Mouse (Mus musculus) CH12.LX (cell line): ENCODE results near the gene Vps36. TPM values are rescaled to one million over a fixed set of nuclear protein-coding genes. Genes with fewer than 3 reads are reported as not detected.
A peak's percentile ranks its signal among the peaks of the same experiment; 100 is the strongest.

Experiments
- DNase-seq: peaks from one replicate; pipeline ENCODE4 v3.0.0-alpha.2; 2013; ENCODE audit errors: extremely low read depth
- H3K27ac ChIP-seq: 2 replicates; pipeline ENCODE4 v1.5.1; 2012; ENCODE audit warnings: low read depth, mild to moderate bottlenecking, control low read depth, moderate library complexity; ENCODE audit not compliant: insufficient read depth
- H3K27me3 ChIP-seq: replicated peaks from 2 replicates; pipeline ENCODE3; 2012; ENCODE audit warnings: inconsistent platforms
- H3K36me3 ChIP-seq, 2 experiments: replicated peaks in 1 of 2; 2 replicates each; pipeline versions ENCODE3 to v1.6.1; 2012; ENCODE audit warnings: inconsistent platforms in 1 of 2, low read length in 1 of 2, mild to moderate bottlenecking in 1 of 2, mixed read lengths in 1 of 2, moderate library complexity in 1 of 2; ENCODE audit not compliant: control insufficient read depth in 1 of 2, insufficient read depth in 1 of 2
- H3K4me1 ChIP-seq, 2 experiments: 2 replicates each; pipeline ENCODE4 v1.6.1; 2012; ENCODE audit warnings: inconsistent platforms in 1 of 2, moderate library complexity in 1 of 2; ENCODE audit not compliant: insufficient read depth in 2 of 2, control insufficient read depth in 1 of 2
- H3K4me2 ChIP-seq: 2 replicates; pipeline ENCODE4 v1.6.1; 2012; ENCODE audit warnings: low read depth, mild to moderate bottlenecking, control low read depth; ENCODE audit not compliant: poor library complexity, insufficient read depth, severe bottlenecking
- H3K4me3 ChIP-seq, 3 experiments: fragments of 150-350 bp in 1 of 3; sonication (generic) in 1 of 3; replicated peaks in 1 of 3; 2 replicates each; pipeline versions ENCODE3 to v1.5.1; 2011 to 2012; ENCODE audit warnings: low read depth in 2 of 3, low read length in 2 of 3, mild to moderate bottlenecking in 2 of 3, moderate library complexity in 2 of 3, control low read depth in 1 of 3, improper control_type of control experiment in 1 of 3, inconsistent platforms in 1 of 3, mixed read lengths in 1 of 3; ENCODE audit not compliant: poor library complexity in 1 of 3
- H3K79me2 ChIP-seq: replicated peaks from 2 replicates; pipeline ENCODE4 v1.6.1; 2012; ENCODE audit warnings: mild to moderate bottlenecking, moderate library complexity; ENCODE audit not compliant: control insufficient read depth, poor library complexity, insufficient read depth, severe bottlenecking; ENCODE audit errors: extremely low read depth
- H3K9ac ChIP-seq: 2 replicates; pipeline ENCODE4 v1.6.1; 2012; ENCODE audit warnings: low read depth, mild to moderate bottlenecking, control low read depth, moderate library complexity; ENCODE audit not compliant: insufficient read depth
- H3K9me3 ChIP-seq: replicated peaks from 2 replicates; pipeline ENCODE3; 2012; ENCODE audit warnings: low read length, inconsistent platforms, mixed read lengths
- BHLHE40 ChIP-seq: IDR thresholded peaks from 2 replicates; pipeline ENCODE4 v1.6.1; 2011; ENCODE audit warnings: mild to moderate bottlenecking, low read depth, low read length, improper control_type of control experiment
- CHD1 ChIP-seq: IDR thresholded peaks from 2 replicates; pipeline ENCODE4 v1.6.1; 2012; ENCODE audit warnings: low read depth, low read length, improper control_type of control experiment, inconsistent platforms
- CHD2 ChIP-seq: IDR thresholded peaks from 2 replicates; pipeline ENCODE4 v1.6.1; 2011; ENCODE audit warnings: low read length, improper control_type of control experiment
- E2F4 ChIP-seq: IDR thresholded peaks from 2 replicates; pipeline ENCODE4 v1.6.1; 2011; ENCODE audit warnings: low read depth, low read length, improper control_type of control experiment; ENCODE audit not compliant: insufficient replicate concordance
- ELF1 ChIP-seq: IDR thresholded peaks from 2 replicates; pipeline ENCODE4 v1.6.1; 2014; ENCODE audit warnings: low read depth, mild to moderate bottlenecking, inconsistent platforms, low read length, improper control_type of control experiment
- EP300 ChIP-seq: IDR thresholded peaks from 2 replicates; pipeline ENCODE4 v1.6.1; 2011; ENCODE audit warnings: low read length, improper control_type of control experiment
- ETS1 ChIP-seq: conservative IDR thresholded peaks from 2 replicates; pipeline ENCODE4 v1.6.1; 2012; ENCODE audit warnings: low read depth, mild to moderate bottlenecking, inconsistent platforms, low read length, improper control_type of control experiment, moderate library complexity
- GABPA ChIP-seq: IDR thresholded peaks from 2 replicates; pipeline ENCODE4 v1.6.1; 2012; ENCODE audit warnings: low read depth, low read length, improper control_type of control experiment, inconsistent platforms; ENCODE audit not compliant: insufficient replicate concordance
- HCFC1 ChIP-seq: IDR thresholded peaks from 2 replicates; pipeline ENCODE4 v1.6.1; 2012; ENCODE audit warnings: low read depth, mild to moderate bottlenecking, inconsistent platforms, low read length, improper control_type of control experiment
- IRF4 ChIP-seq: IDR thresholded peaks from 2 replicates; pipeline ENCODE4 v1.6.1; 2014; ENCODE audit warnings: low read depth, mild to moderate bottlenecking, inconsistent platforms, low read length, improper control_type of control experiment
- JUN ChIP-seq: IDR thresholded peaks from 2 replicates; pipeline ENCODE4 v1.6.1; 2011; ENCODE audit warnings: low read depth, mild to moderate bottlenecking, low read length, improper control_type of control experiment, moderate library complexity; ENCODE audit not compliant: insufficient read depth
- JUND ChIP-seq: conservative IDR thresholded peaks from 2 replicates; pipeline ENCODE4 v1.6.1; 2011; ENCODE audit warnings: low read depth, low read length, improper control_type of control experiment
- KAT2A ChIP-seq: IDR thresholded peaks from 2 replicates; pipeline ENCODE4 v1.6.1; 2012; ENCODE audit warnings: low read length, improper control_type of control experiment, inconsistent platforms; ENCODE audit not compliant: insufficient replicate concordance
- MAZ ChIP-seq: IDR thresholded peaks from 2 replicates; pipeline ENCODE4 v1.6.1; 2012; ENCODE audit warnings: low read depth, mild to moderate bottlenecking, inconsistent platforms, low read length, improper control_type of control experiment, moderate library complexity
- MXI1 ChIP-seq: IDR thresholded peaks from 2 replicates; pipeline ENCODE4 v1.6.1; 2011; ENCODE audit warnings: mild to moderate bottlenecking, low read depth, low read length, improper control_type of control experiment
- MYC ChIP-seq: IDR thresholded peaks from 2 replicates; pipeline ENCODE4 v1.6.1; 2011; ENCODE audit warnings: low read depth, mild to moderate bottlenecking, improper control_type of control experiment, low read length
- NELFE ChIP-seq: IDR thresholded peaks from 2 replicates; pipeline ENCODE4 v1.6.1; 2011; ENCODE audit warnings: low read depth, low read length, improper control_type of control experiment
- NRF1 ChIP-seq: IDR thresholded peaks from 2 replicates; pipeline ENCODE4 v1.6.1; 2014; ENCODE audit warnings: low read depth, mild to moderate bottlenecking, inconsistent platforms, low read length, improper control_type of control experiment, moderate library complexity
- POLR2A ChIP-seq: IDR thresholded peaks from 2 replicates; pipeline ENCODE4 v1.6.1; 2011; ENCODE audit warnings: low read depth, mild to moderate bottlenecking, improper control_type of control experiment, low read length
- RAD21 ChIP-seq: IDR thresholded peaks from 2 replicates; pipeline ENCODE4 v1.6.1; 2011; ENCODE audit warnings: low read depth, mild to moderate bottlenecking, low read length, improper control_type of control experiment, moderate library complexity
- SIN3A ChIP-seq: IDR thresholded peaks from 2 replicates; pipeline ENCODE4 v1.6.1; 2012; ENCODE audit warnings: low read length, improper control_type of control experiment, inconsistent platforms
- SMC3 ChIP-seq: IDR thresholded peaks from 2 replicates; pipeline ENCODE4 v1.6.1; 2011; ENCODE audit warnings: low read depth, low read length, improper control_type of control experiment
- TBP ChIP-seq: conservative IDR thresholded peaks from 2 replicates; pipeline ENCODE4 v1.6.1; 2011; ENCODE audit warnings: low read depth, low read length, improper control_type of control experiment
- TCF12 ChIP-seq: IDR thresholded peaks from 2 replicates; pipeline ENCODE4 v1.6.1; 2014; ENCODE audit warnings: low read depth, mild to moderate bottlenecking, inconsistent platforms, low read length, improper control_type of control experiment
- UBTF ChIP-seq: IDR thresholded peaks from 2 replicates; pipeline ENCODE4 v1.6.1; 2012; ENCODE audit warnings: low read depth, mild to moderate bottlenecking, inconsistent platforms, low read length, improper control_type of control experiment, moderate library complexity
- USF2 ChIP-seq: conservative IDR thresholded peaks from 2 replicates; pipeline ENCODE4 v1.6.1; 2011; ENCODE audit warnings: low read depth, low read length, improper control_type of control experiment
- ZC3H11A ChIP-seq: IDR thresholded peaks from 2 replicates; pipeline ENCODE4 v1.6.1; 2012; ENCODE audit warnings: low read depth, mild to moderate bottlenecking, inconsistent platforms, low read length, improper control_type of control experiment
- ZKSCAN1 ChIP-seq: IDR thresholded peaks from 2 replicates; pipeline ENCODE4 v1.6.1; 2012; ENCODE audit warnings: low read depth, inconsistent platforms, low read length, improper control_type of control experiment, borderline replicate concordance
- ZMIZ1 ChIP-seq: IDR thresholded peaks from 2 replicates; pipeline ENCODE4 v1.6.1; 2012; ENCODE audit warnings: low read depth, mild to moderate bottlenecking, inconsistent platforms, low read length, improper control_type of control experiment
- ZNF384 ChIP-seq: IDR thresholded peaks from 2 replicates; pipeline ENCODE4 v1.6.1; 2012; ENCODE audit warnings: low read depth, low read length, improper control_type of control experiment, inconsistent platforms
- dilution Hi-C: fragments of 300-500 bp; cut with MboI; formaldehyde crosslinking; loops from 2 replicates; pipeline ENCODE4 v1.14.3; 2020; ENCODE audit warnings: low sequenced_read_pairs; ENCODE audit not compliant: extremely low pct_unique_long_range_greater_than_20kb, extremely low pct_ligation_motif_present
- in situ Hi-C: fragments of 300-500 bp; cut with MboI; formaldehyde crosslinking; loops from 3 replicates; pipeline ENCODE4 v1.14.3; 2019; ENCODE audit warnings: low sequenced_read_pairs, low pct_ligation_motif_present, low pct_unique_long_range_greater_than_20kb, mixed read lengths
- polyA plus RNA-seq: library from polyadenylated mRNA; unstranded; fragments of >175 nt; gene quantifications from 2 replicates; pipeline ENCODE4 v1.2.1, GENCODE M21; 2012; ENCODE audit warnings: low read depth; ENCODE audit not compliant: insufficient read length
- total RNA-seq, 2 experiments: library from RNA; depleted of rRNA; stranded (reverse); fragments of 300-350 nt in 1 of 2; fragments of >200 nt in 1 of 2; gene quantifications; 2 replicates each; pipeline ENCODE4 v1.2.3; 2012 to 2014

Gene Vps36
- total and polyA plus RNA-seq, 3 experiments: 17.8 to 43.1 (median 24.7) TPM

GRCm38 (mm10) chr8:22165251-22166079 lies 27.1 kb upstream of the Vps36 start:
- DNase-seq: no peak
- H3K79me2 ChIP-seq: no peaks in the 10 kb centered on the region
- peak overlapping the region; percentile 59; the same call in 1 of the 2 replicates for H3K4me2 ChIP-seq
- H3K4me3 ChIP-seq: peak overlapping the region; percentile 43 to 59 (median 48)
- H3K9ac ChIP-seq: peak overlapping the region; percentile 75
- H3K27me3 ChIP-seq: no peaks in the 10 kb centered on the region
- no peaks in the 10 kb centered on the region for H3K9me3 ChIP-seq
- H3K36me3 ChIP-seq: peaks cover 12 to 58% of the 10 kb centered on the region in 2 experiments
- dilution Hi-C loops: no loop called here
- in situ Hi-C loops: no loop called here
- TF ChIP-seq ZMIZ1 (no peak), USF2 (no peak), SIN3A (no peak)
- H3K4me1 ChIP-seq: peaks cover 2 to 6% of the 10 kb centered on the region in 2 experiments; a peak in 1 of 4 replicates
- no peak overlapping the region for H3K27ac ChIP-seq

GRCm38 (mm10) chr8:22166080-22166603 lies 26.5 kb upstream of the Vps36 start, which contains the start of gene Nek3:
Nek3 (minus strand) TSS chr8:22166435.
- dilution Hi-C loops: no loop called here
- in situ Hi-C loops: no loop called here
- TF ChIP-seq ZMIZ1 (no peak), ZNF384 (no peak), RAD21 (peak; percentile 41), TBP (no peak), EP300 (no peak), MAZ (no peak), ETS1 (no peak), ZC3H11A (no peak), SMC3 (peak; percentile 35), POLR2A (peak; percentile 61), MYC (no peak), E2F4 (no peak), ELF1 (no peak), TCF12 (0 out of 2 replicates have a peak, but pooled peaks have one; percentile 15), JUND (no peak), IRF4 (no peak), KAT2A (no peak), NELFE (peak; percentile 38), CHD1 (no peak), GABPA (no peak), UBTF (no peak), ZKSCAN1 (no peak), HCFC1 (no peak), SIN3A (no peak), MXI1 (no peak), BHLHE40 (peak; percentile 30; the same call in 1 of the 2 replicates), CHD2 (no peak), NRF1 (peak; percentile 88), USF2 (no peak), JUN (no peak)

More at GRCm38 (mm10) chr8:22166080-22166603, 26.5 kb upstream of the Vps36 start, which contains the start of gene Nek3:
- no peaks in the 10 kb centered on the region for H3K9me3 ChIP-seq
- peaks cover 15 to 61% of the 10 kb centered on the region in 2 experiments for H3K36me3 ChIP-seq
- no peaks in the 10 kb centered on the region for H3K79me2 ChIP-seq
- no peak within 1 kb of the TSS for H3K27ac ChIP-seq
- H3K4me2 ChIP-seq: peak within 1 kb of the TSS; percentile 59; the same call in 1 of the 2 replicates
- peak within 1 kb of the TSS; percentile 43 to 59 (median 48) for H3K4me3 ChIP-seq
- H3K27me3 ChIP-seq: no peaks in the 10 kb centered on the region
- H3K9ac ChIP-seq: peak within 1 kb of the TSS; percentile 75
- peaks cover 2 to 6% of the 10 kb centered on the region in 2 experiments; a peak in 1 of 4 replicates for H3K4me1 ChIP-seq
- DNase-seq: peak; percentile 84
